Mouse (Mus musculus) heart, postnatal 0 days (tissue): ENCODE measurements around the gene Mrtfa.

ENCODE experiments used
- CTCF ChIP-seq: IDR thresholded peaks from 2 replicates; pipeline ENCODE4 v1.5.1; 2016; ENCODE audit warnings: antibody characterized with exemption, control low read depth, low read depth
- EP300 ChIP-seq: IDR thresholded peaks from 2 replicates; pipeline ENCODE4 v1.6.1; 2016; ENCODE audit warnings: antibody characterized with exemption, low read depth

DNA sequence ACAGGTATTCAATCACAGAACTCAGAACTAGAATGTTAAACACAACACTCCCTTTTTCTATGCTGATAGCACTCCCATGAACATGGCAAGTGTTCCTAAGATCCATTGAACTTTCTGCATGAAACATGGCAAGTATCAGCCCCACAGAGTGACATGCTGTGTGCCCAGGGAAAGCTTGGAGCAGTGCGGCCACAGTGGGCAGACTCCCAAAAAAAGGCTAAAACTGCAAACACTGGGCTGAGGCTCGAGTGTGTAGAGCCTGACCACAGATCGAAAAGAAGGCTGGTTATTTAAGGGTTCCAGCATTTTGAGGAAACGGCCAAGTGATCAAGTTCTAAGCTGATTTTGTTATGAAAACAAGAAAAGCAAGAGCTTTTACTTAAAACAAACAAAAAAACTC lies 72.3 kb downstream of the Mrtfa start:
- no peak for TF ChIP-seq CTCF
- TF ChIP-seq EP300: no peak
